Mouse (Mus musculus) hematopoietic stem cell, adult 5-6 weeks (primary cell): ENCODE results near the gene Mllt11. TPM values are rescaled to one million over a fixed set of nuclear protein-coding genes. Genes with fewer than 3 reads are reported as not detected.

Source experiments
- ATAC-seq, 2 experiments: fragments of 125-278 bp in 1 of 2; replicated peaks in 1 of 2; 2 replicates each; pipeline ENCODE4 v1.8.0; 2016 to 2017; ENCODE audit warnings: inconsistent platforms in 2 of 2, mild to moderate bottlenecking in 2 of 2, moderate number of reproducible peaks in 2 of 2, low read depth in 1 of 2, moderate TSS enrichment in 1 of 2; ENCODE audit not compliant: low FRiP score in 2 of 2, poor library complexity in 2 of 2, severe bottlenecking in 2 of 2, insufficient read depth in 1 of 2, low TSS enrichment in 1 of 2
- total RNA-seq: library from RNA; stranded (forward); fragments of 172-1452, 232-1000 nt; gene quantifications from 2 replicates; pipeline ENCODE4 v1.2.3, GENCODE M21; 2017

Mllt11 gene
- total RNA-seq, 1 experiment from 2014 or later, result 8.2 TPM

DNA sequence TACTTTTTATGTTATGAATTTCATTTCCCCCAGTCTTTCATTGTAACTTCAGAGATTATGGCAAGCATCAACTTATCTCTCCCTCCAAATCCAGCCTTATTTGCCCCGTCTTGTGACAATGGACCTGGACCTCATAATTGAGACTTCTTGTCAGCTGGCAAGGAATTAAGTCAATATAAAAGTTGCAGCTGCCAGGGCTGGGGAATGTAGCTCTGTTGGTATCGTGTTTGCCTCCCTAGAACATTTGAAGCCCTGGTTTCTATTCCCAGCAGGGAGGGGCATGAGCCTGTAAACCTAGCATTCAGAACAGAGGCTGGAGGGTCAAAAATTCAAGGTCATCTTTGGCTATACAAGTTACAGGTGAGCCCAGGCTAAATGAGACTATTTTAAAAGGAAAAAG, 36.2 kb downstream of the Mllt11 start:
- ATAC-seq, result no peak

- ATAC-seq, result no peak
Observed at GRCm38 (mm10) chr3:95194721-95195135, 37.2 kb downstream of the Mllt11 start.

DNA sequence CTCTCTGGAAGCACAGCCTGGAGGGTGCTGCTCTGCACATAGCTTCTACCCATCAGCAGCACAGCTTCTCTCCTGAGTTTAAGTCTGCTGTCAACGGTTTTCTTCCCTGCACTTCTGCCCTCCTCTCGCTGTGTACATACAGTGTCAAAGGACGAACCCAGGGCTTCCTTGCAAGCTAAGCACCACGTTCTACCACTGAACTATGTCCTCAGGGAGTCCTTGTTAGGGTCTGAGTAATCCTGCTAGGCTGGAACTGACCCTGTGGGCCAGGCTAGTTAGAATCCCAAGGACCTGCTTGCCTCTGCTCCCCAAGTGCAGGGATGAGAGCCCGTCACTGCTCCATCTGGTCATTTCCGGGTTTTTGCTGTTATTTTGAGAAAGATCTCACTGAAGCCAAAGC, 45.1 kb downstream of the Mllt11 start:
- ATAC-seq, result no peak

- no peak for ATAC-seq
Observed at GRCm38 (mm10) chr3:95186100-95186499, 45.9 kb downstream of the Mllt11 start.

DNA sequence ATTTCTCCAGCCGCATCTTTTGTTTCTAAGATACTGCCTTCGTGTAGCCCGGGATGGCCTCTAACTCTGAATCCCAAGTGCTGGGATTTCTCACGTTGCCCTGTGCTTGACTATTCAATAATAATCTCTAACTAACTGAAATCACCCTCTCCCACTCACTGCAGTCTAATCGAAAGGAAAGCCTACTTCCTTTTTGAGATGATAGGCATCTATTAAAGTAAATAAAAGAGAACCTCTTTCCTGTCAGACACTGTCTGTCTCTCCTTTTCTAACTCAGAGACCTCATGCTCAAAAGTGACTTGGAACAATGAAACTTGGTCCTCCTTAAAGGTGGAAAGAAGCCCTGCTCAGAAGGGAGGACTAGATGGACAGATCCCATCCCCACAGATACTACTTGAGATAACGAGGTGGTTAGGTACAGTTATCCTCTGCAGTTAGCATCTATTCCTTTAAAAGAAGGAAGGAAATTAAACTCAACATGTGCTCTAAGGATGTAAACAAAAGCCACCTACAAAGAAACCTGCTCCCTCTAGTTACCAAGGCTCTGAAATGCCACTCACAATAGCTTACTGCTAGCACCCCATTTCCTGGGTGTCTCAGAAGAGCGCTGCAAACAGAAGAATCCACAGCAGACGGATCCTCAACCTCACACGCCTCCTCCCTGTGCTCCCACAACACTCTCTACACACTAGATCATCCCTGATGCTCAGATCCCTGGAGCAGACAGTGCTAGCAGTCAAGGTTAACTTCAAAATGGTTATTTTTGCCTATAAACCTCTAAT, 47.0 kb downstream of the Mllt11 start:
- no peak for ATAC-seq

- no peak for ATAC-seq
Observed at GRCm38 (mm10) chr3:95181841-95182240, 50.1 kb downstream of the Mllt11 start.

DNA sequence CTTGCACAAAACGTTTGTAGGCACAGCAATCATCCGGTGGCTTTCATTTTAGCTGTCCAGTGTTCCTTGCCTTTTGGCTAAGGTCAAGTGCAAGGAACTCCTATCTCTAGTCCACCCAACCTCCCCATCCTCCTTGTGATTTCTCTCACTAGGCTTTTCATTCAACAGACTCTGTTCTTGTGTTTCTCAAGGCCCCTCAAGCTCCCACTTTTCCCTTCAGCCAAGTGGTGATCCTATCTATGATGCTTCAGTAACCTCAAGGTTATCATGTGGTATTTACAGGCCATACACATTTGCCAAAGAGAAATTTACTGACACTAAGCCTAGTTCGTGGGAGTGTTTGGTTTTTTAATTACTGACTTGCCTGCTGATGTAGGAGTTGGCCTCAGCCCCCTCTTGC, 52.1 kb downstream of the Mllt11 start:
- no peak for ATAC-seq

- ATAC-seq, result no peak
Observed at GRCm38 (mm10) chr3:95178948-95179347, 53.0 kb downstream of the Mllt11 start.

DNA sequence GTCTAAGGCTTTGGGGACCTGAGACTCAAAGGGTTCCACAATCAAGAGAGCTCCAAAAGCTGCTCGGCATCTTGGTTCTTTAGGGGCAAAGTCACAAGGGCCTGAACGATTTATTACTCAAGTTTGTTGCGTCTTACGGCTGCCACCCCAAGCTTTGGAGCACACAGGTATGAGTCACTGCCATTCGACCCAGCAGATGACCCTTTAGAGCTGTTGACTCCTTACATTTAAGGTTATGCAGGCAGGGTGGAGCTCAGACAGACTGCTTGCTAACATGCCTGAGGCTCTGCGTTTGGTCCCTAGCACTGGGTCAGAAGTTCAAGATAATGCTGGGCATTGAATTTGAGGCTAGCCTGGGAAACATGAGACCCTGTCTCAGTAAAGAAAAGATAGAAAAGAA, 54.4 kb downstream of the Mllt11 start:
- no peak for ATAC-seq

DNA sequence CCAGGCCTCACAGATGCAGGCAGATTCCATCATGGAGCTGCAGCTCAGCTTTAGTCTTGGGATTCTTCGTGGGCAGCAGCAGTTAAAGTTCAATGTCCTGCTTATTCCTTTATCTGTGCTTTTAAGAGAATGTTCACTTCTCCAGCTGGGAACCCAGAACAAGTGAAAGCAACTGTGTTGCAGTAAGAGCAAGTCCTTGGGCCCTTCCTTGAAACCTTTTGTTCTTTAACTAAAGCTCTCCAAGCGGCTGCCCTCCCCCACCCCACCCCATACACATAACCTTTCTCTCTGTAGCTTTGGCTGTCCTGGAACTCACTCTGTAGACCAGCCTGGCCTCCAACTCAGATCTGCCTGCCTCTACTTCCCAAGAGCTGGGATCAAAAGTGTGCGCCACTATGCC, 55.5 kb downstream of the Mllt11 start:
- no peak for ATAC-seq

DNA sequence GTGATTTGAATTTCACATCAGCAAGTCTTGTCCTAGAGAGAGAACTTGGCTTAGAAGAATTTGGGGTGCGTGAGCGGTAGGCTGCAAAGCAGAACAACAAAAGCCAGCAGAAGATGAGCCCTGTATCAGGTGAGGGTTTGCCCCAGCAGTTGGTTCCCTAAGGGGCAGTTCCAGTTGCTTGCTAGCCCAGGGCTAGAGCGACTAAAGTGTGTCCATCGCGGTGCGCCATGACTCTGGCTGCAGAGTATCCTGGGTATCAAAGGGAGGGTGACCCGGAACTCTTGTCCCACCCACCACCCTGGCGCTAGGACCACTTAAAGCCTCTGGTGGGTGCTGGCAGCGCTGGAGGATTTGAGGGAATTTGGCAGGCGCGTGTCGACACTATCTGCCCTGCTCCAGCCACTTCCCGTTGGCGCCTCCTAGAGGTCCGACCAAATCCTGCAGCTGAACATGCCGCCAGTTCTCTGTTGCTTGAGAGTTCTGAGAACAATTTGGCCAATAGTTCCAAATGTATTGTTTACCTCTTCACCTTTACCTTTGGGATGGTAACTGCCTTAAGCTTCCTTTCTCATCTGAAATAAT, 57.9 kb downstream of the Mllt11 start:
- ATAC-seq, result peak; percentile 77 to 84

DNA sequence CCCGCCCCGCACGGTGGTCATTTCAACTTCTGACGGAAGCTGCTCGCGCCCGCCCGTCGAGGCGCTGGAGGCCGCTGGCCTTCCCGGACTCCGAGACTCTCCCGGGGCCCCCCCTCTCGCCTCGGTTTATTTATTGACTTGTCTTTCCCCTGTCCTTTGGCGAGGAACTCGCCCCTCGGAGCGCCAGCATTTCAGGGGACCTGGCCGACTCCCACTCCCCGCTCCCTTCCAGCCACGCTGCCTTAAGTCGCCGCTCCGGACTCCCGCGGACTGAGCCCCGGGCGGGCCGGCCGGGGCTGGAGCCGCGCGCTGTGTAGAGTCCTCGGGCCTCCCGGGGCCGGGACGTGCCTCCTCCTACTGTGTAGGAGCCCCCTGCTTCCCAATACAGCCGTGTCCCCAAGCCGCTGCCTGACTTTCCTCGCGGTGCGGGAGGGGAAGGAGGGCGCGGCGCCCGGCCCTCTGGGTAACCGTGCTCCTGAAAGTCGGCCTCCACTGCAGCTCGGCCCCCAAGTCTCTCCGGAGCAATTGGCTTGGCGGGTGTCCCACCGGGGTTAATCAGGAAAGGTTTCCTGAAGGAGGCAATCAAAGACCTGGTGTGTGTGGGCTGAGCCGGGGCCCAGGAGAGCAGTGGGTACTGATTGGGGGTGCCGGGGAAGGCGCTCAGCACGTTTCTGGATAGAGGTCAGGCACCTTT, 58.6 kb downstream of the Mllt11 start:
- peak in 1 of 2 experiments; percentile 10; a peak in 1 of 4 replicates for ATAC-seq

DNA sequence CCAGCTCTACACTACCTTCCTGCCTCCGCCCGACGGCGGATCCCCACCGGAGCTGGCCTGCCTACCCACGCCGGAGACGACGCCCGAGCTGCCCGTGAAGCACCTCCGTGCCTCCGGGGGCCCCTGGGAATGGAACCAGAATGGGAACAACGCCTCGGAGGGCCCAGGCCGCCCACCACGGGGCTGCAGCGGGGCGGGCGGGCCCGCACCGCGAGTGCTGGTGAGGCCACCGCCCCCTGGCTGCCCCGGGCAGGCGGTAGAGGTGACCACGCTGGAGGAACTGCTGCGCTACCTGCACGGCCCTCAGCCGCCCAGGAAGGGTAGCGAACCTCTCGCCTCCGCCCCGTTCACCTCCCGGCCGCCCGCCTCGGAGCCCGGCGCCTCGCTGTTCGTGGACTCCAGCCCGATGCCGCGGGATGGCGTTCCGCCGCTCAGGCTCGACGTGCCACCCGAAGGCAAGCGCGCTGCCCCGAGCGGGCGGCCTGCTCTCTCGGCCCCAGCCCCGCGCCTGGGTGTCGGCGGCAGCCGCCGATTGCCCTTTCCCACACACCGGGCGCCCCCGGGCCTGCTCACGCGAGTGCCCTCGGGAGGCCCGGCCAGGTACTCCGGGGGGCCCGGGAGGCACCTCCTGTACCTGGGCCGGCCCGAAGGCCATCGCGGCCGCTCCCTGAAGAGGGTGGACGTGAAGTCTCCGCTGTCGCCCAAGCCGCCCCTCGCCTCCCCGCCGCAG, 59.3 kb downstream of the Mllt11 start:
- ATAC-seq, result no peak

DNA sequence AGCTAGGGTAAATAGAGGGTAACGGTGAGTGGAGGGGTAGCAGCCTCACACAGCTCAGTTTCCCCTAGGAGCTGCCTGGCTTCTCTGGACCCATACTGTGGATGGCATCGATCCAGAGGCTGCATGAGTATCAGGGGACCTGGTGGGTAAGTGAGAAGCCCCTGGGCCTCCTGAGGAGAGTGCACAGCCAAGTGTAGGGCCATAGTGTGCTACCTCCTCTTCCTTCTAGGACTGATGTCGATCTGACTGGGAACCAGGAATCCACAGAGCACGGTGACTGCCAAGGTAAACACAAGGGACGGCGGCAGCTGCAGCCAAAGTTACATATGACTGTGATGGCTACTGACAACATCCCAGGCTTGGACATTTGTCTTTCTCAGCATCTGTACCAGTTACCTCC, 60.9 kb downstream of the Mllt11 start:
- no peak for ATAC-seq

DNA sequence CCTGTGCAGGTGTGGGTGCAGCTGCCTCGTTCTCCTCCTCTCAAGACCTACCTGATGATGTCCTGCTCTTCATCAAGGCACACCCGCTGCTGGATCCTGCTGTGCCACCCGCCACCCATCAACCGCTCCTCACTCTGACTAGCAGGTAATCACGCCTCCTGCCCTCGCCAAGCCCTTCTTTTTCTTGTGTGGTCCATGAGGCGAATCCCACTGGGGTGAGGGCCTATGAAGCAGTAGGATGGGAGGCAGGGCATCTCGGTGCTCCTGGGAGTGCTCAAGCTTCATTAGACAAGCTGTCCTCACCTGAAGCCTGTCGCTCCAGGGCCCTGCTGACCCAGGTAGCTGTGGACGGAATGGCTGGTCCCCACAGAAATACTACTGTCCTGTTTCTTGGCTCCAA, 62.0 kb downstream of the Mllt11 start:
- ATAC-seq, result no peak
